Mouse (Mus musculus): ENCODE data around the gene Rpl6. TPM values are rescaled to one million over a fixed set of nuclear protein-coding genes. Genes with fewer than 3 reads are reported as not detected.

Rpl6 gene
- total RNA-seq, 2 experiments from 2014 or later: 520 to 542 TPM

GRCm38 (mm10) chr5:121253816-121254497 is 49.7 kb downstream of the Rpl6 start:
- DNase-seq (ENCODE audit: low spot score in 2 of 2): no peak

GRCm38 (mm10) chr5:121254977-121255376 is 50.7 kb downstream of the Rpl6 start:
- no peak for DNase-seq (ENCODE audit: low spot score in 2 of 2)

Other genes starting within 250 kb of the Rpl6 start
- 100 to 1,000 TPM; 139 to 148 TPM for gene Rph3a, start 194.4 kb upstream of the Rpl6 start, total RNA-seq (2021)
- 10 to 100 TPM; 78.1 to 82.4 TPM for gene Ptpn11, start 13.1 kb upstream of the Rpl6 start, total RNA-seq (2021)
- 100 to 1,000 TPM; 190 to 212 TPM for gene Hectd4, start 15.7 kb downstream of the Rpl6 start, total RNA-seq (2021)
- gene Trafd1, start 181.2 kb downstream of the Rpl6 start, total RNA-seq (2021): 10 to 100 TPM; 83.2 to 90.3 TPM
- 10 to 100 TPM; 43.9 to 45.3 TPM for gene Naa25, start 193.5 kb downstream of the Rpl6 start, total RNA-seq (2021)
- 1 to 10 TPM; 4.4 to 5.4 TPM for gene Tmem116, start 247.4 kb downstream of the Rpl6 start, total RNA-seq (2021)
- gene Erp29, start 248.0 kb downstream of the Rpl6 start, total RNA-seq (2021): 100 to 1,000 TPM; 154 to 170 TPM

All from layer of hippocampus, postnatal 10 days (tissue).